Mouse (Mus musculus) kidney, postnatal 0 days (tissue): Measurements from ENCODE around the gene Scaf8. TPM values are rescaled to one million over a fixed set of nuclear protein-coding genes. Genes with fewer than 3 reads are reported as not detected.
"Not testable (repeated sequence)": the region's sequence is repeated elsewhere in the genome, so short reads cannot be mapped to it uniquely, and the experiment has no call there.

ENCODE experiments used
- ATAC-seq: fragments of 200-750 bp; cut with Nextera tagmentation; replicated peaks from 2 replicates; pipeline ENCODE4 v1.8.0; 2017; ENCODE audit warnings: low read depth, moderate number of reproducible peaks, moderate TSS enrichment, moderate library complexity; ENCODE audit not compliant: low FRiP score
- DNase-seq: peaks from one replicate; pipeline ENCODE4 v3.0.0-alpha.2; 2016; ENCODE audit warnings: low spot score
- H3K27ac ChIP-seq: fragments of 300-500 bp; sonication (generic); 2 replicates; pipeline ENCODE4 v1.5.1; 2014; ENCODE audit warnings: mild to moderate bottlenecking
- H3K27me3 ChIP-seq: fragments of 300-500 bp; sonication (generic); 2 replicates; pipeline ENCODE4 v1.6.1; 2014; ENCODE audit warnings: low read length, mixed read lengths; ENCODE audit not compliant: insufficient read depth
- H3K36me3 ChIP-seq: fragments of 300-500 bp; sonication (generic); 2 replicates; pipeline ENCODE4 v1.6.1; 2014; ENCODE audit warnings: low read length, mixed read lengths; ENCODE audit not compliant: insufficient read depth
- H3K4me1 ChIP-seq: fragments of 300-500 bp; sonication (generic); replicated peaks from 2 replicates; pipeline ENCODE4 v1.6.1; 2014; ENCODE audit warnings: antibody characterized with exemption, low read length, mixed read lengths; ENCODE audit not compliant: insufficient read depth
- H3K4me2 ChIP-seq: fragments of 300-500 bp; sonication (generic); 2 replicates; pipeline ENCODE4 v1.6.1; 2014; ENCODE audit warnings: mild to moderate bottlenecking, low read length, moderate library complexity, mixed read lengths
- H3K4me3 ChIP-seq: fragments of 300-500 bp; sonication (generic); replicated peaks from 2 replicates; pipeline ENCODE4 v1.5.1; 2014; ENCODE audit warnings: low read depth, low read length
- H3K9ac ChIP-seq: fragments of 300-500 bp; sonication (generic); 2 replicates; pipeline ENCODE4 v1.6.1; 2014; ENCODE audit warnings: low read depth, low read length
- H3K9me3 ChIP-seq: fragments of 300-500 bp; sonication (generic); replicated peaks from 2 replicates; pipeline ENCODE4 v1.6.1; 2016; ENCODE audit warnings: low read length, inconsistent platforms, mixed read lengths
- CTCF ChIP-seq: IDR thresholded peaks from 2 replicates; pipeline ENCODE4 v1.5.1; 2016; ENCODE audit warnings: antibody characterized with exemption, low read depth, mild to moderate bottlenecking, moderate library complexity
- WGBS: fragments of 180-500 bp; shearing (Covaris S2); extraction: QIAGEN DNeasy Blood & Tissue Kit; methylation state at CpG from one replicate; pipeline ENCODE4 v1.1.7; 2014; 5-methylcytosine and 5-hydroxymethylcytosine counted together
- polyA plus RNA-seq: library from polyadenylated mRNA; unstranded; fragments of >200 nt; fragmentation: Nextera tagmentation; extraction: Ambion mirVana; gene quantifications from 2 replicates; pipeline ENCODE4 v1.2.1, GENCODE M21; 2015

Scaf8 gene
- polyA plus RNA-seq, 1 experiment from 2014 or later: 16.1 TPM

- peak; percentile 82 for DNase-seq
- Histone ChIP-seq H3K36me3 (no peaks in the 10 kb centered on the region), H3K4me2 (peak overlapping the region; percentile 71), H3K9me3 (no peaks in the 10 kb centered on the region), H3K9ac (0 out of 2 replicates have a peak overlapping the region, but pooled peaks have one; percentile 39), H3K4me3 (peak overlapping the region; percentile 26), H3K4me1 (no peaks in the 10 kb centered on the region), H3K27me3 (no peaks in the 10 kb centered on the region), H3K27ac (no peak overlapping the region)
- no peak for TF ChIP-seq CTCF
- whole genome bisulfite sequencing: 2% methylated on average over 14 of the region's 14 CpGs
- ATAC-seq: peak; percentile 95
These were observed 12.2 kb upstream of the Scaf8 start for GRCm38 (mm10) chr17:3102336-3103165.

GRCm38 (mm10) chr17:3104154-3104931 is 10.4 kb upstream of the Scaf8 start:
- Histone ChIP-seq H3K4me2 (no peak overlapping the region), H3K27ac (no peak overlapping the region), H3K9ac (no peak overlapping the region), H3K9me3 (no peaks in the 10 kb centered on the region), H3K4me3 (no peak overlapping the region), H3K36me3 (no peaks in the 10 kb centered on the region), H3K27me3 (no peaks in the 10 kb centered on the region), H3K4me1 (no peaks in the 10 kb centered on the region)
- DNase-seq (peak; percentile 10), ATAC-seq (no peak)
- peak; percentile 49 for TF ChIP-seq CTCF
- WGBS: 92% methylated on average over 6 of the region's 6 CpGs

- 85% methylated on average over 1 of the region's 1 CpGs for WGBS
- no peak overlapping the region for H3K4me3 ChIP-seq
- DNase-seq (no peak), ATAC-seq (no peak)
- H3K9me3 ChIP-seq: no peaks in the 10 kb centered on the region
- no peaks in the 10 kb centered on the region for H3K4me1 ChIP-seq
- no peaks in the 10 kb centered on the region for H3K36me3 ChIP-seq
- no peak overlapping the region for H3K27ac ChIP-seq
- no peak overlapping the region for H3K4me2 ChIP-seq
- TF ChIP-seq CTCF: no peak
- no peaks in the 10 kb centered on the region for H3K27me3 ChIP-seq
- H3K9ac ChIP-seq: no peak overlapping the region
These were observed 9.8 kb upstream of the Scaf8 start for GRCm38 (mm10) chr17:3105022-3105421.

- no peaks in the 10 kb centered on the region for H3K9me3 ChIP-seq
- 1% methylated on average over 16 of the region's 16 CpGs for WGBS
- H3K4me2 ChIP-seq: peak overlapping the region; percentile 78
- no peak for ATAC-seq
- TF ChIP-seq CTCF: no peak
- no peaks in the 10 kb centered on the region for H3K36me3 ChIP-seq
- peak overlapping the region; percentile 98 for H3K9ac ChIP-seq
- peak overlapping the region; percentile 100 for H3K27ac ChIP-seq
- no peaks in the 10 kb centered on the region for H3K27me3 ChIP-seq
- H3K4me3 ChIP-seq: peak overlapping the region; percentile 91
- no peaks in the 10 kb centered on the region; the same call in 1 of the 2 replicates for H3K4me1 ChIP-seq
- DNase-seq: no peak
These were observed 925 bp upstream of the Scaf8 start for GRCm38 (mm10) chr17:3113737-3114357.

- Histone ChIP-seq H3K9ac (peak overlapping the region; percentile 98), H3K4me3 (peak overlapping the region; percentile 91), H3K4me1 (no peaks in the 10 kb centered on the region; the same call in 1 of the 2 replicates), H3K27ac (peak overlapping the region; percentile 100), H3K36me3 (no peaks in the 10 kb centered on the region), H3K4me2 (peak overlapping the region; percentile 78), H3K9me3 (no peaks in the 10 kb centered on the region), H3K27me3 (no peaks in the 10 kb centered on the region)
- DNase-seq (no peak), ATAC-seq (peak; percentile 75)
- WGBS: under 1% methylated on average over 31 of the region's 31 CpGs
- no peak for TF ChIP-seq CTCF
These were observed 433 bp upstream of the Scaf8 start for GRCm38 (mm10) chr17:3114358-3114719.

- Histone ChIP-seq H3K9ac (peak overlapping the region; percentile 98), H3K27me3 (no peaks in the 10 kb centered on the region), H3K4me2 (peak overlapping the region; percentile 78), H3K4me3 (peak overlapping the region; percentile 91), H3K4me1 (no peaks in the 10 kb centered on the region; the same call in 1 of the 2 replicates), H3K36me3 (no peaks in the 10 kb centered on the region), H3K27ac (peak overlapping the region; percentile 100), H3K9me3 (no peaks in the 10 kb centered on the region)
- TF ChIP-seq CTCF: no peak
- ATAC-seq (peak; percentile 63), DNase-seq (peak; percentile 61)
- under 1% methylated on average over 35 of the region's 47 CpGs for WGBS
These were observed 705 bp downstream of the Scaf8 start for GRCm38 (mm10) chr17:3115380-3115974.

- not testable (repeated sequence) for ATAC-seq, H3K27ac ChIP-seq, H3K9me3 ChIP-seq, H3K27me3 ChIP-seq, H3K9ac ChIP-seq, H3K36me3 ChIP-seq, H3K4me2 ChIP-seq, H3K4me3 ChIP-seq, H3K4me1 ChIP-seq, DNase-seq
- WGBS: 82% methylated on average over 8 of the region's 8 CpGs
These were observed 6.2 kb downstream of the Scaf8 start for GRCm38 (mm10) chr17:3120949-3121348.

GRCm38 (mm10) chr17:3123581-3123980 is 8.8 kb downstream of the Scaf8 start:
- not testable (repeated sequence) for H3K4me2 ChIP-seq, H3K4me3 ChIP-seq, H3K36me3 ChIP-seq, DNase-seq, H3K9ac ChIP-seq, H3K27ac ChIP-seq, H3K4me1 ChIP-seq, ATAC-seq, H3K9me3 ChIP-seq, H3K27me3 ChIP-seq
- WGBS: 33% methylated on average over 1 of the region's 1 CpGs
